Mouse (Mus musculus) heart, embryonic 12.5 days (tissue): ENCODE results near the gene Grb2. TPM values are rescaled to one million over a fixed set of nuclear protein-coding genes. Genes with fewer than 3 reads are reported as not detected.
A peak's percentile ranks its signal among the peaks of the same experiment; 100 is the strongest.

Experiments
- ATAC-seq: fragments of 200-750 bp; cut with Nextera tagmentation; 2 replicates; pipeline ENCODE4 v1.8.0; 2017; ENCODE audit warnings: moderate TSS enrichment, moderate library complexity; ENCODE audit not compliant: insufficient number of reproducible peaks, low FRiP score
- H3K27ac ChIP-seq: fragments of 300-500 bp; sonication (generic); 2 replicates; pipeline ENCODE4 v1.5.1; 2016; ENCODE audit warnings: mild to moderate bottlenecking, moderate library complexity; ENCODE audit not compliant: poor library complexity, severe bottlenecking
- H3K27me3 ChIP-seq: fragments of 300-500 bp; sonication (generic); replicated peaks from 2 replicates; pipeline ENCODE4 v1.6.1; 2016; ENCODE audit warnings: mild to moderate bottlenecking, moderate library complexity
- H3K36me3 ChIP-seq: fragments of 300-500 bp; sonication (generic); 2 replicates; pipeline ENCODE4 v1.6.1; 2016; ENCODE audit warnings: mild to moderate bottlenecking, moderate library complexity
- H3K4me1 ChIP-seq: fragments of 300-500 bp; sonication (generic); replicated peaks from 2 replicates; pipeline ENCODE4 v1.6.1; 2016; ENCODE audit warnings: mild to moderate bottlenecking
- H3K4me2 ChIP-seq: fragments of 300-500 bp; sonication (generic); 2 replicates; pipeline ENCODE4 v1.6.1; 2016; ENCODE audit warnings: mild to moderate bottlenecking, moderate library complexity
- H3K4me3 ChIP-seq: fragments of 300-500 bp; sonication (generic); 2 replicates; pipeline ENCODE4 v1.5.1; 2016; ENCODE audit warnings: mild to moderate bottlenecking
- H3K9ac ChIP-seq: fragments of 300-500 bp; sonication (generic); 2 replicates; pipeline ENCODE4 v1.6.1; 2016; ENCODE audit warnings: mild to moderate bottlenecking, moderate library complexity
- H3K9me3 ChIP-seq: fragments of 300-500 bp; sonication (generic); replicated peaks from 2 replicates; pipeline ENCODE4 v1.6.1; 2016; ENCODE audit warnings: mild to moderate bottlenecking, moderate library complexity
- WGBS: fragments of 180-500 bp; shearing (Covaris S2); methylation state at CpG from one replicate; pipeline ENCODE4 v1.1.7; 2016; 5-methylcytosine and 5-hydroxymethylcytosine counted together
- polyA plus RNA-seq: library from polyadenylated mRNA; unstranded; fragments of >200 nt; fragmentation: Nextera tagmentation; extraction: Ambion mirVana; gene quantifications from 2 replicates; pipeline ENCODE4 v1.2.1, GENCODE M21; 2016

Grb2 gene
- polyA plus RNA-seq, 1 experiment from 2014 or later, result 95.9 TPM

DNA sequence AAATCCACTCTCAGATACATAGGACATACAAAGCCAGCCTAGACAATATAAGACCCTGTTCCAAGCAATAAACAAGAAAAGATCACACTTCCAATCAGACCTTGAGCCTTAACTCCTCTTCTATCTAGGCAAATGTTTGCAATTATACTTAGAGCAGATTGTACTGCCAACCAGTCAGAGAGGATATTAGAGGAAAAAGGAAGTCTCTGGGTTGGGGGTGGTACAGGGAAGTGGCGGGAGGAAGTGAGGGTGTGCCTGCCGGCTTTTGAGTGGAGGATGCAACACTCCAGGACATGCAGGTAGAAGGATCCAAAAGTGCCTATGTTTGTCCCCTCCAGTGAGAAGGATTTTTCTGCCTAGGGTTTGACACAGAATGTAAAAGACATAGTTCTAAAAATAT, 3.9 kb upstream of the Grb2 start:
- Histone ChIP-seq H3K4me1 (peaks cover 8% of the 10 kb centered on the region), H3K9me3 (no peaks in the 10 kb centered on the region), H3K4me3 (no peak overlapping the region), H3K27me3 (no peaks in the 10 kb centered on the region), H3K9ac (no peak overlapping the region), H3K4me2 (no peak overlapping the region), H3K27ac (no peak overlapping the region), H3K36me3 (no peaks in the 10 kb centered on the region)
- ATAC-seq, result no peak
- WGBS, result 49% methylated on average over 2 of the region's 2 CpGs

DNA sequence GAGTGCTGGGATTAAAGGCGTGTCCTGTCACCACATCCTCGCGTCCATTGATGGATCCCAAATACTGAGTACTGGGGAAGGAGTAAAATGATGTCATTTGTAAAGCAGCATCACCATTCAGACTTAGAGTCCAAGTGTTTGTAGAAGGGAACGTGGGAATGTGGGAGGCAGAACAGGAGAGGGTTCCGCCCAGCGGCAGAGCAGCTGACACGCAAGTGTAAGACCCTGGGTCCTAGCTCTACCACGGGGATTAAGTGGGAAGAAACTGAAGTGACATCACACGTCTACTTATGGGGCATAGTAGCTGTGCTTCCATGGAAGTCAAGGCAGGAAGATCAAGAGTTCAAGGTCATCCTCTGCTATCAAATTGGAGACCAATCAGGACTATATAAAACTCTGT, 2.7 kb upstream of the Grb2 start:
- no peaks in the 10 kb centered on the region for H3K9me3 ChIP-seq
- H3K4me2 ChIP-seq, result no peak overlapping the region
- 77% methylated on average over 9 of the region's 9 CpGs for WGBS
- H3K27ac ChIP-seq, result no peak overlapping the region
- no peaks in the 10 kb centered on the region for H3K36me3 ChIP-seq
- H3K9ac ChIP-seq, result 0 out of 2 replicates have a peak overlapping the region, but pooled peaks have one; percentile 6
- ATAC-seq, result no peak
- H3K4me1 ChIP-seq, result peaks cover 16% of the 10 kb centered on the region
- no peak overlapping the region for H3K4me3 ChIP-seq
- H3K27me3 ChIP-seq, result no peaks in the 10 kb centered on the region

DNA sequence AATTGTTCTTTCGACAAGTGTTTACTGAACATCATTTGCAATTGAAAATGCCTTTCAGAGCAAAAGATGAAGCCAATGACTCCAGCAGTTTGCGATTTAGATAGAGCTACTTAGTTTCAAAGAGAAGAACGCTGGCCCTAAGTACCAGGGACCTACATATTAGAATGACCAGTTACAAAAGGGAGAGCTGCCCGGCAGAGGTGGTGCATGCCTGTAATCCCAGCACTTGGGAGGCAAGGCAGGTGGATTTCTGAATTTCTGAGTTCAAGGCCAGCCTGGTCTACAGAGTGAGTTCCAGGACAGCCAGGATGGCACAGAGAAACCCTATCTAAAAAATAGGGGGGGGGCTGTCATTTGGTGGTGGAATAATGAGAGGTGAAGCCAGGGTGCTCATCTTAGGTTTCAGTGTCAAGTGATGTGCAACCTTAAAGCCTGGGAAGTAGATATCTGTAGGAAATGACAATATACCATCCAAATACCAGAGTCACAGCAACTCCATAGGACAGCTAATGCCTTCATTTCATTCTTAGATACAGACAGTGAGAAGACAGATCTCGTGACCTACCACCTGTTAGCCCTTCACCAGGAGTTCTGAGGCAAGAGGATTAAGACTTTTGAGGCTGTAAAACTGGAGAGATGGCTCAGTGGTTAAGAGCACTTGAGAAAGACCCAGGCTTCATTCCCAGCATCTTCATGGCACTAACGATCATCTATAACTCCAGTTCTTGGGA, 1.6 kb upstream of the Grb2 start:
- Histone ChIP-seq H3K9me3 (no peaks in the 10 kb centered on the region), H3K4me3 (peak overlapping the region; percentile 95; the same call in 1 of the 2 replicates), H3K27ac (peak overlapping the region; percentile 70; the same call in 1 of the 2 replicates), H3K9ac (no peak overlapping the region; the same call in none of the 2 replicates), H3K4me2 (peak overlapping the region; percentile 97; the same call in 1 of the 2 replicates), H3K36me3 (no peaks in the 10 kb centered on the region), H3K4me1 (peaks cover 24% of the 10 kb centered on the region), H3K27me3 (no peaks in the 10 kb centered on the region)
- 58% methylated on average over 6 of the region's 6 CpGs for WGBS
- no peak for ATAC-seq

DNA sequence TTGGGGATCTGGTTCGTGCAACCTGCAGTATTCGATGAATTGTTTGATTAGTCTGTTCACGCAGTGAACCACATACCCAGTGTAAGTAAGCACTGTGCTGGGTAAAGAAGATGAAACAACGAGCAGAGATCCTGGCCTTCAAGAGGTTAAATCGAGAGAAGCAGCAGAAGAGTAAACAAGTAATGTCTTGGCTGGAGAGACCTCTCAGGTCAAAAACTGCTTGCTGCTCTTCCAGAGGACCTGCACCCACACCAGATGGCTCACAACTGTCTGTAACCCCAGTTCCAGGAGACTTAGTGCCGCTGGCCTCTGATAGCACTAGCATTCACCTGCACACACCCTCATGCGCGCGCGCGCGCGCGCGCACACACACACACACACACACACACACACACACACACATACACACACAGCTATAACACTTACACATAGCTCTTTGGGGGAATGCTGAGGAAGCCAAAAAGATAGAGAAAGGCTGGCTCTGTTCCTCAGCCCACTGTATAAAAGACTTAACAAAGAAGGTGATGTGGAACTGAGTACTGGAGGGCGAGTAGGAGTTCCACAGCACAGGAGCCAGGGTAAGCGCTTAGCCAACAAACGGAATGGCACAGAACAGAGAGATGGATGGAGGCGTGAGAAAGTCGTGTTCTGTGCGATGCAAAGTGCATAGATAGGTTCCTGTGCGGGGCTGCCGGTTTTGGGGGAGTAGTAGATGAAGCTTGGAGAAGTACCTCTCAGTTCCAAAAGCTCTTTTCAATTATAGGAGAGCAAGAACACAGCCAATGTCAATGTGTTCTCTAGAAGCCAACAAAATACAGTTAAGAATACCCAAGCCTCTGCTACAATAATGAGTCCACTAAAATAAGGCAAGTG, 795 bp upstream of the Grb2 start:
- WGBS, result 2% methylated on average over 23 of the region's 23 CpGs
- 0 out of 2 replicates have a peak, but pooled peaks have one; percentile 23 for ATAC-seq
- no peaks in the 10 kb centered on the region for H3K36me3 ChIP-seq
- peak overlapping the region; percentile 70 for H3K27ac ChIP-seq
- peak overlapping the region; percentile 97 for H3K4me2 ChIP-seq
- H3K27me3 ChIP-seq, result no peaks in the 10 kb centered on the region
- H3K4me3 ChIP-seq, result peak overlapping the region; percentile 95
- H3K9ac ChIP-seq, result peak overlapping the region; percentile 69
- H3K9me3 ChIP-seq, result no peaks in the 10 kb centered on the region
- H3K4me1 ChIP-seq, result peaks cover 32% of the 10 kb centered on the region

DNA sequence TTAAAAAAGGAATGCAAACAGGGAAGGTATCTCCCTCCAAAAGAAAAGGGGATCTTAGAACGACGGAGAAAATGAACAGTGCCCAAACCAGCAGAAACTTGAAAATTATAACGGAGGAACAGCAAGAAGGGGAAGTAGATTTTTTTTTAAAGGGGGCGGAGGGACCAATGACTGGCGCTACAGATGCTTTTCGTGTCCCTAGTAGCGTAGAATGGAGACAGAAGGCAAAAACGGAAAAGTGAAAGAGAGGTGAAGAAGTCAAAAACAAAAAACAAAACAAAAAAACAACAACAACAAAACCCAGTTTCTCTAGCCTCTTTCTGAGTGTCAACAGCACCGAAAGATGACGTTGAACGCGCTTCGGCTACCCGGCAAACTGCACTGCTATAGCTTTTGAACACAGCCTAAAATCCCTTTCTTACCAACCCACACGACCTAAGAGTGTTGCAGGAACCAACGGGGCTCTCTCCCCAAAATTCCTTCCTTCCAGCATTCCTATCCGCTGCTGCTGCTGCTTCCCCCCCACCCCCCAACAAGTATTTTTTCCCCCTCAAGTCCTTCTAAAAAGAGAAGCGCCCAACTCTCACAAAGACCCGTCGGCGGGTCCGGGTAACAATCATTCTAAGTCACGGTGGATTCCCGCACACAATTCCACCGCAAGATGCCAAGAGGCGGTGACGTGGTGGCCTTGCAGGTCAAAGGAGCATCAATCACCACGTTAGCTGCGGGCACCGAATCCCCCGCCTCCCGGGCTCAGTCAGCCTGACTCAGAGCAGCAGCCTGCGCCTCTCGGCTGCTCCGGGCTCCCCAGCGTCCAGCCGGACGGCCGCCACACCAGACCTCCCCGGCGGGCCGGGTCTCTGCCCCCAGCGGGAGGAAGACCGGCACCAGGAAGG, 836 bp downstream of the Grb2 start:
- ATAC-seq, result peak; percentile 33

DNA sequence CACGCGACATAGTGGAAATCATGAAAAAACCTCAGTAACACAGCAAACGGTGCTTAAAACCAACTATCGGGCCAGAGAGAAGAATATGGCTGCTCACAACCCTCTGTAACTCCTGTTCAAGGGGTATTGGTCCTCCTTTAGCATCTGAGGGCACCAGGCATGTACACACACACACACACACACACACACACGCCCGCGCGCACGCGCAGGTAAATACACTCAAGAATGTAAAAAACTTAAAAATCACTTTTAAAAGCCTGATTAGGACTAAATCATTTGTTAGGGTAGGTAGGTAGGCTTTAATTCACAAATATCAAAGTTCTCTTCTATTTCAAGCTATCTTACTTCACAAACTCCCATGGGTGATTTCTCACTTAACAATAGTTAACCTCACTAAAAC, 1.8 kb downstream of the Grb2 start:
- Histone ChIP-seq H3K9ac (peak overlapping the region; percentile 53; the same call in 1 of the 2 replicates), H3K4me1 (peaks cover 32% of the 10 kb centered on the region), H3K9me3 (no peaks in the 10 kb centered on the region), H3K36me3 (no peaks in the 10 kb centered on the region), H3K27me3 (no peaks in the 10 kb centered on the region), H3K4me2 (peak overlapping the region; percentile 42), H3K4me3 (peak overlapping the region; percentile 19; the same call in 1 of the 2 replicates), H3K27ac (no peak overlapping the region)
- 91% methylated on average over 10 of the region's 10 CpGs for WGBS
- no peak for ATAC-seq

More for the DNA sequence above, 836 bp downstream of the Grb2 start:
- H3K9ac ChIP-seq, result peak overlapping the region; percentile 98
- H3K4me3 ChIP-seq, result peak overlapping the region; percentile 95
- no peaks in the 10 kb centered on the region for H3K36me3 ChIP-seq
- H3K27ac ChIP-seq, result peak overlapping the region; percentile 94
- peaks cover 32% of the 10 kb centered on the region for H3K4me1 ChIP-seq
- H3K27me3 ChIP-seq, result no peaks in the 10 kb centered on the region
- WGBS, result under 1% methylated on average over 44 of the region's 44 CpGs
- H3K9me3 ChIP-seq, result no peaks in the 10 kb centered on the region
- peak overlapping the region; percentile 97 for H3K4me2 ChIP-seq

DNA sequence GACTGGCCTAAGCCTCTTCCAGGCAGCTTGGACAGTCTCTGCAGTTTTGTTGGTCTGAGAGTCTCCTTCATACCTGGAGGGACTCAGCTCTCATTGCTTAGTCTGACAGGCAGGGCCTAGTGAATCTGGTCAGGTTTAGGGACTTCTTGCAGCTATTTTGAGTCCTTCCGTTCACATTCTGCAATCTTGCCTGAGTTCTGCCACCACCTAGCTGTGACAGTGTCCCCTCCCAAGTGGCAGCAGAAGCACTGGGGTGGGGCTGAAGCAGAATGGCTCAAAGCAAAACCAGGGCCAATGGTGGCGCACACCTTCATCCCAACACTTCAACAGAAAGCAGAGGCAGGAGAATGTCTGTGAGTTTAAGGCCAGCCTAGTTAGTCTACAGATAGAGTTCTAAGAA, 2.8 kb downstream of the Grb2 start:
- WGBS, result 68% methylated on average over 2 of the region's 2 CpGs
- H3K27me3 ChIP-seq, result no peaks in the 10 kb centered on the region
- H3K36me3 ChIP-seq, result no peaks in the 10 kb centered on the region
- no peak for ATAC-seq
- no peaks in the 10 kb centered on the region for H3K9me3 ChIP-seq
- peak overlapping the region; percentile 47; the same call in 1 of the 2 replicates for H3K9ac ChIP-seq
- H3K27ac ChIP-seq, result peak overlapping the region; percentile 67
- H3K4me3 ChIP-seq, result no peak overlapping the region
- 0 out of 2 replicates have a peak overlapping the region, but pooled peaks have one; percentile 8 for H3K4me2 ChIP-seq
- H3K4me1 ChIP-seq, result peaks cover 33% of the 10 kb centered on the region

DNA sequence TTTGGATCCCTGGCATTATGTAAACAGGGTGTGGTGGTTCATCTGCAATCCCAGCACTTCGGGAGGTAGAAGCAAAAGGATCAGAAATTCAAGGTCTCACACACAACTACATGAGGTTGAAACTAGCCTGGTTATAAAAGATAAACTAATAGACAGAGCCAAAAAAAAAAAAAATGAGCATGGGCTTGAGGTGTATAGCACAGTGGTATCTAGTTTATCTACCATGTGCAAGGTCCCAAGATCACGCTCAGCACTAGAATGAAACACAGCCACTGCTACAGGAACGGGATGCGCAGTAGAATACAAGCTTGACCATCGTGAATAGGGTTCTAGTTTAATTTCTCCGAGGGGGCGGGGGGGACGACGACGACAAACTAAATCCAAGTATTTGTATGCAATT, 3.7 kb downstream of the Grb2 start:
- H3K27me3 ChIP-seq, result no peaks in the 10 kb centered on the region
- no peak overlapping the region for H3K9ac ChIP-seq
- peaks cover 39% of the 10 kb centered on the region for H3K4me1 ChIP-seq
- ATAC-seq, result no peak
- H3K4me3 ChIP-seq, result no peak overlapping the region
- WGBS, result 92% methylated on average over 10 of the region's 10 CpGs
- no peaks in the 10 kb centered on the region for H3K36me3 ChIP-seq
- H3K27ac ChIP-seq, result no peak overlapping the region
- H3K4me2 ChIP-seq, result no peak overlapping the region
- no peaks in the 10 kb centered on the region for H3K9me3 ChIP-seq

DNA sequence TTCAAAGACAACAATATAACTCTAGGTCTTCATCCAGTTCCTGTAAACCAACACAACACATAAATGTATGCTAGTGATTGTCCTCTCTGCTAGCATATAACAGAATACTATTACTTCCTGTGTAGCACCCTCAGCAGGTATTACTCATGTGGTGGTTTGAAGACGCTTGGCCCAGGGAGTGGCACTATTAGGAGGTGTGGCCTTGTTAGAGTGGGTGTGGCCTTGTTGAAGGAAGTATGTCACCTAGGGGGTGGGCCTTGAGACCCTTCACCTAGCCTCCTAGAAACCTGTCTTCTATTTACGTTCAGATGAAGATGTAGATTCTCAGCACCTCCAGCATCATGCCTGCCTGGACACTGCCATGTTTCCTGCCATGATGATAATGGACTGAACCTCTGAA, 4.9 kb downstream of the Grb2 start:
- no peak overlapping the region for H3K4me2 ChIP-seq
- no peak overlapping the region for H3K27ac ChIP-seq
- H3K36me3 ChIP-seq, result no peaks in the 10 kb centered on the region
- no peak overlapping the region for H3K9ac ChIP-seq
- no peak for ATAC-seq
- no peak overlapping the region for H3K4me3 ChIP-seq
- peaks cover 40% of the 10 kb centered on the region for H3K4me1 ChIP-seq
- 87% methylated on average over 2 of the region's 2 CpGs for WGBS
- H3K27me3 ChIP-seq, result no peaks in the 10 kb centered on the region
- no peaks in the 10 kb centered on the region for H3K9me3 ChIP-seq

DNA sequence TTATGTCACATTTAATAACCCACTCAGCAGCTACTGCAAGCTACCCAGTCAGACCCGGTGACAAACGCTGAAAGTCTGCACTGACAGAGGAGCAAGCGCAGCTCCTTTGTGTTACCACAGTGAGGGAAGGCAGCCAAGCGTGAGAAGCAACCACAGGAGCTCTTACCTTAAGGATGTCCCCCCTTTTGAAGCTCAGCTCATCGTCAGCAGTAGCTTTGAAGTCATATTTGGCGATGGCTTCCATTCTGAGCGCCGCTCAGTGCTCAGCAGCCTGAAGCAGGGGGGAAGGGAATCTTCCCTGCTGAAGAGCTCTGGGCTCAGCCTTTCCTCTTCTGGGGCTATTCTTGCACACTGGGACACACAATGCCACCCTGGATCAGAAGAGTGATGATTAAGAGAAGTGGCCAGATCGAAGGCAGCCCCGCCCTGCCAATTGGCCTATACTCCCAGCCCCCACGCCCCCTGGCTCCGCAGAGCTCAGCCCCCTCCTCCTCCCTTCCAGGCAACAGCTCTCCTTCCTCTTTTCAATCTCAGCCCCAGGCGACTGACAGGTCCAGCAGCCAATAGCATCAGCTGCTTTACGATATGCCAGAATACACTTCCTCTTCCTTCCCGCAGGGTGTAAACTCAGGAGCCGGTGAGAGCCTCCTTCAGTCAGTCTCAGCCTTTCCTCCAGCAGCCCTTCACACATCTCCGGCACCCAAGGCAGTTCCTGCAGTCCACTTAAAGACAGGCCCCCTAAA, 9.2 kb downstream of the Grb2 start:
- H3K27ac ChIP-seq, result peak overlapping the region; percentile 90
- WGBS, result 6% methylated on average over 17 of the region's 17 CpGs
- H3K9me3 ChIP-seq, result no peaks in the 10 kb centered on the region
- H3K4me1 ChIP-seq, result peaks cover 48% of the 10 kb centered on the region
- peak overlapping the region; percentile 81 for H3K9ac ChIP-seq
- peak overlapping the region; percentile 87 for H3K4me2 ChIP-seq
- no peaks in the 10 kb centered on the region for H3K27me3 ChIP-seq
- H3K36me3 ChIP-seq, result peaks cover 9% of the 10 kb centered on the region; the same call in 1 of the 2 replicates
- H3K4me3 ChIP-seq, result peak overlapping the region; percentile 69
- peak; percentile 91 for ATAC-seq
